Mouse (Mus musculus) forebrain, embryonic 14.5 days (tissue): ENCODE measurements around the gene Nck1. TPM values are rescaled to one million over a fixed set of nuclear protein-coding genes. Genes with fewer than 3 reads are reported as not detected.

ENCODE experiments used
- ATAC-seq: fragments of 200-750 bp; cut with Nextera tagmentation; 2 replicates; pipeline ENCODE4 v1.8.0; 2017; ENCODE audit warnings: mild to moderate bottlenecking, moderate library complexity
- DNase-seq: peaks from one replicate; pipeline ENCODE4 v3.0.0-alpha.2; 2015; ENCODE audit warnings: low spot score
- H3K27ac ChIP-seq: fragments of 300-500 bp; sonication (generic); 2 replicates; pipeline ENCODE4 v1.5.1; 2014; ENCODE audit warnings: low read depth, mild to moderate bottlenecking, control low read depth, low read length, moderate library complexity
- H3K27me3 ChIP-seq: fragments of 300-500 bp; sonication (generic); replicated peaks from 2 replicates; pipeline ENCODE4 v1.6.1; 2014; ENCODE audit warnings: low read length, control low read depth, mixed read lengths; ENCODE audit not compliant: control insufficient read depth, insufficient read depth
- H3K36me3 ChIP-seq: fragments of 300-500 bp; sonication (generic); 2 replicates; pipeline ENCODE4 v1.6.1; 2014; ENCODE audit warnings: low read length, control low read depth; ENCODE audit not compliant: control insufficient read depth, insufficient read depth
- H3K4me1 ChIP-seq: fragments of 300-500 bp; sonication (generic); 2 replicates; pipeline ENCODE4 v1.6.1; 2014; ENCODE audit warnings: antibody characterized with exemption, low read length, control low read depth; ENCODE audit not compliant: control insufficient read depth, insufficient read depth
- H3K4me2 ChIP-seq: fragments of 300-500 bp; sonication (generic); 2 replicates; pipeline ENCODE4 v1.6.1; 2014; ENCODE audit warnings: mild to moderate bottlenecking, control low read depth, low read length
- H3K4me3 ChIP-seq: fragments of 300-500 bp; sonication (generic); 2 replicates; pipeline ENCODE4 v1.5.1; 2014; ENCODE audit warnings: low read depth, low read length, control low read depth
- H3K9ac ChIP-seq: fragments of 300-500 bp; sonication (generic); 2 replicates; pipeline ENCODE4 v1.6.1; 2014; ENCODE audit warnings: mild to moderate bottlenecking, low read length, control low read depth, moderate library complexity
- H3K9me3 ChIP-seq: fragments of 300-500 bp; sonication (generic); replicated peaks from 2 replicates; pipeline ENCODE4 v1.6.1; 2016; ENCODE audit warnings: low read length, control low read depth, mixed read lengths; ENCODE audit not compliant: control insufficient read depth
- WGBS: fragments of 180-500 bp; shearing (Covaris S2); extraction: QIAGEN DNeasy Blood & Tissue Kit; methylation state at CpG from one replicate; pipeline ENCODE4 v1.1.7; 2014; 5-methylcytosine and 5-hydroxymethylcytosine counted together
- polyA plus RNA-seq: library from polyadenylated mRNA; unstranded; fragments of >200 nt; fragmentation: Nextera tagmentation; extraction: Ambion mirVana; gene quantifications from 2 replicates; pipeline ENCODE4 v1.2.1, GENCODE M21; 2014

Gene Nck1
- polyA plus RNA-seq, 1 experiment from 2014 or later = 52.2 TPM

- Histone ChIP-seq H3K4me2 (peak overlapping the region; percentile 83), H3K9ac (no peak overlapping the region), H3K36me3 (no peaks in the 10 kb centered on the region), H3K9me3 (no peaks in the 10 kb centered on the region), H3K4me3 (no peak overlapping the region), H3K27me3 (no peaks in the 10 kb centered on the region), H3K27ac (no peak overlapping the region), H3K4me1 (peaks cover 5% of the 10 kb centered on the region; the same call in 1 of the 2 replicates)
- 86% methylated on average over 1 of the region's 1 CpGs for WGBS
- DNase-seq (no peak), ATAC-seq (no peak)
Observed at GRCm38 (mm10) chr9:100571511-100571910, 25.6 kb upstream of the Nck1 start.

GRCm38 (mm10) chr9:100570626-100571233, 24.8 kb upstream of the Nck1 start, which contains the start of gene Slc35g2:
TSS of gene Slc35g2 (minus strand) at chr9:100571090.
- Histone ChIP-seq H3K27me3 (no peaks in the 10 kb centered on the region), H3K9me3 (no peaks in the 10 kb centered on the region), H3K36me3 (no peaks in the 10 kb centered on the region), H3K4me2 (peak within 1 kb of the TSS; percentile 83), H3K27ac (no peak within 1 kb of the TSS), H3K4me3 (peak within 1 kb of the TSS; percentile 69), H3K4me1 (peaks cover 5% of the 10 kb centered on the region; the same call in 1 of the 2 replicates), H3K9ac (peak within 1 kb of the TSS; percentile 75)
- DNase-seq (peak; percentile 79), ATAC-seq (peak; percentile 94)
- under 1% methylated on average over 55 of the region's 55 CpGs for WGBS

GRCm38 (mm10) chr9:100569798-100570625, 24.1 kb upstream of the Nck1 start:
- Histone ChIP-seq H3K4me2 (peak overlapping the region; percentile 83), H3K4me1 (peaks cover 5% of the 10 kb centered on the region; the same call in 1 of the 2 replicates), H3K36me3 (no peaks in the 10 kb centered on the region), H3K27ac (no peak overlapping the region), H3K9ac (peak overlapping the region; percentile 75), H3K4me3 (peak overlapping the region; percentile 69), H3K9me3 (no peaks in the 10 kb centered on the region), H3K27me3 (no peaks in the 10 kb centered on the region)
- DNase-seq (peak; percentile 51), ATAC-seq (peak; percentile 40)
- WGBS = 11% methylated on average over 32 of the region's 32 CpGs

- Histone ChIP-seq H3K4me3 (no peak overlapping the region), H3K9me3 (no peaks in the 10 kb centered on the region), H3K36me3 (no peaks in the 10 kb centered on the region), H3K4me2 (no peak overlapping the region), H3K9ac (no peak overlapping the region), H3K4me1 (no peaks in the 10 kb centered on the region), H3K27me3 (no peaks in the 10 kb centered on the region), H3K27ac (no peak overlapping the region)
- WGBS = 66% methylated on average over 10 of the region's 10 CpGs
- ATAC-seq (peak; percentile 87), DNase-seq (peak; percentile 80)
Observed at GRCm38 (mm10) chr9:100560251-100560890, 14.4 kb upstream of the Nck1 start.

- Histone ChIP-seq H3K4me1 (no peaks in the 10 kb centered on the region), H3K9ac (no peak overlapping the region), H3K9me3 (no peaks in the 10 kb centered on the region), H3K4me2 (no peak overlapping the region), H3K27ac (no peak overlapping the region), H3K36me3 (no peaks in the 10 kb centered on the region), H3K27me3 (no peaks in the 10 kb centered on the region), H3K4me3 (no peak overlapping the region)
- DNase-seq = no peak
- ATAC-seq = no peak
Observed at GRCm38 (mm10) chr9:100558991-100559390, 13.1 kb upstream of the Nck1 start.

- Histone ChIP-seq H3K27ac (no peak overlapping the region), H3K9ac (no peak overlapping the region), H3K36me3 (no peaks in the 10 kb centered on the region), H3K4me1 (no peaks in the 10 kb centered on the region), H3K4me2 (no peak overlapping the region), H3K27me3 (no peaks in the 10 kb centered on the region), H3K4me3 (no peak overlapping the region), H3K9me3 (no peaks in the 10 kb centered on the region)
- WGBS = 37% methylated on average over 4 of the region's 4 CpGs
- DNase-seq = peak; percentile 88
- ATAC-seq = peak; percentile 76
Observed at GRCm38 (mm10) chr9:100558023-100558573, 12.2 kb upstream of the Nck1 start.

- H3K4me3 ChIP-seq = no peak overlapping the region
- DNase-seq (no peak), ATAC-seq (no peak)
- H3K27ac ChIP-seq = no peak overlapping the region
- H3K4me2 ChIP-seq = no peak overlapping the region
- no peaks in the 10 kb centered on the region for H3K36me3 ChIP-seq
- H3K4me1 ChIP-seq = no peaks in the 10 kb centered on the region
- no peaks in the 10 kb centered on the region for H3K9me3 ChIP-seq
- no peaks in the 10 kb centered on the region for H3K27me3 ChIP-seq
- no peak overlapping the region for H3K9ac ChIP-seq
- 69% methylated on average over 5 of the region's 5 CpGs for WGBS
Observed at GRCm38 (mm10) chr9:100555686-100556085, 9.8 kb upstream of the Nck1 start.

GRCm38 (mm10) chr9:100548313-100548712, 2.4 kb upstream of the Nck1 start:
- no peak for DNase-seq
- WGBS = 89% methylated on average over 2 of the region's 2 CpGs
- no peak overlapping the region for H3K4me3 ChIP-seq

More at GRCm38 (mm10) chr9:100548313-100548712, 2.4 kb upstream of the Nck1 start:
- Histone ChIP-seq H3K36me3 (no peaks in the 10 kb centered on the region), H3K27ac (no peak overlapping the region), H3K9ac (no peak overlapping the region), H3K27me3 (no peaks in the 10 kb centered on the region), H3K4me1 (peaks cover 7% of the 10 kb centered on the region; the same call in 1 of the 2 replicates), H3K4me2 (no peak overlapping the region), H3K9me3 (peaks cover 9% of the 10 kb centered on the region; the same call in 1 of the 2 replicates)
- ATAC-seq = no peak
